Mouse (Mus musculus) layer of hippocampus, adult 9-11 months (tissue): ENCODE measurements around the gene Fndc1.

Source experiments
- DNase-seq: peaks from one replicate; pipeline ENCODE4 v3.0.0; 2022

The Fndc1 gene

GRCm38 (mm10) chr17:7826819-7827515, at the start of gene Fndc1:
TSS of gene Fndc1 (minus strand) at chr17:7827302.
- peak; percentile 42 for DNase-seq

- no peak for DNase-seq
These were observed 49.4 kb upstream of the Fndc1 start for GRCm38 (mm10) chr17:7876541-7876940.

GRCm38 (mm10) chr17:7875941-7876461, 48.9 kb upstream of the Fndc1 start:
- DNase-seq, result no peak

- DNase-seq, result no peak
These were observed 47.9 kb upstream of the Fndc1 start for GRCm38 (mm10) chr17:7874776-7875531.

GRCm38 (mm10) chr17:7873382-7873781, 46.3 kb upstream of the Fndc1 start:
- DNase-seq, result no peak

- DNase-seq, result peak; percentile 75
These were observed 44.7 kb upstream of the Fndc1 start for GRCm38 (mm10) chr17:7871800-7872199.

GRCm38 (mm10) chr17:7870862-7871605, 43.9 kb upstream of the Fndc1 start:
- DNase-seq, result no peak

- peak; percentile 55 for DNase-seq
These were observed 42.0 kb upstream of the Fndc1 start for GRCm38 (mm10) chr17:7869114-7869513.

GRCm38 (mm10) chr17:7868631-7869030, 41.5 kb upstream of the Fndc1 start:
- peak; percentile 78 for DNase-seq

GRCm38 (mm10) chr17:7864740-7865139, 37.6 kb upstream of the Fndc1 start:
- no peak for DNase-seq

- DNase-seq, result no peak
These were observed 36.6 kb upstream of the Fndc1 start for GRCm38 (mm10) chr17:7863745-7864144.

- no peak for DNase-seq
These were observed 33.8 kb upstream of the Fndc1 start for GRCm38 (mm10) chr17:7860845-7861360.

- DNase-seq, result no peak
These were observed 30.6 kb upstream of the Fndc1 start for GRCm38 (mm10) chr17:7857658-7858057.

GRCm38 (mm10) chr17:7855851-7856250, 28.7 kb upstream of the Fndc1 start:
- no peak for DNase-seq

GRCm38 (mm10) chr17:7851979-7852378, 24.9 kb upstream of the Fndc1 start:
- no peak for DNase-seq

- DNase-seq, result no peak
These were observed 24.4 kb upstream of the Fndc1 start for GRCm38 (mm10) chr17:7851527-7851926.

GRCm38 (mm10) chr17:7850246-7850645, 23.1 kb upstream of the Fndc1 start:
- DNase-seq, result no peak

- peak; percentile 37 for DNase-seq
These were observed 13.6 kb upstream of the Fndc1 start for GRCm38 (mm10) chr17:7840505-7841290.

- DNase-seq, result no peak
These were observed 484 bp upstream of the Fndc1 start for GRCm38 (mm10) chr17:7827586-7827985.

GRCm38 (mm10) chr17:7825416-7825815, 1.7 kb downstream of the Fndc1 start:
- DNase-seq, result no peak

GRCm38 (mm10) chr17:7821553-7822186, 5.4 kb downstream of the Fndc1 start:
- DNase-seq, result no peak

- no peak for DNase-seq
These were observed 6.9 kb downstream of the Fndc1 start for GRCm38 (mm10) chr17:7820176-7820575.
